ENCODE assay signal across 28 mouse cellular contexts in the genomic region with DNA sequence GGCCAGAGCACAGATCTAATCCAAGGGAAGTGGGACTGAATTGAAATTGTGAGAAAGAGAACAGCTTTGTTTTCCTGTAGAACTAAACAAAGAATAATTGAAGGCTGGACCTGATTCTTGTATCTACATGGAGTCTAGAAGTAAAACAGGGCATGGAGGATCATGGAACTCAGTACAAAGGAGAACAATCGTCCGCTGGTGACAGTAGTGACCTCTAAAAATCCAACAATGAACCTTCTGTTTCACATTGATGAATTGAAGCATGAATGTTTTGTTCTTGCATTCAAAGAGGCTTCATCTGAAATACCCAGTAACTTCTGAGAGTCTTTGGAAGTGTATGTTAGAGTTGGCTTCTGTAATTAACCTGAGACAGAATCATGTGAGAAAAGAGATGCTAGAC.
"Had no signal": no experiment of that assay in that cellular context is flagged by ENCODE, and none has a peak within 500 bp of the region (broad histone marks: within the 10 kb centered on the region; RNA-seq: fewer than 3 reads in every experiment).

No protein-coding gene starts in this region.

- H3K4me3 ChIP-seq: gastrocnemius, adult 2 months; heart, embryonic 10.5 days; heart, embryonic 12.5 days; hindbrain, embryonic 10.5 days; hindbrain, embryonic 12.5 days; kidney, embryonic 15.5 days; layer of hippocampus, adult 2 months; left cerebral cortex, adult 2 months; limb, embryonic 10.5 days; limb, embryonic 12.5 days; liver, embryonic 13.5 days had no signal

- H3K9ac ChIP-seq: heart, embryonic 12.5 days; hindbrain, embryonic 12.5 days; hindbrain, embryonic 14.5 days; kidney, embryonic 15.5 days; limb, embryonic 12.5 days; liver, embryonic 13.5 days had no signal

- H3K36me3 ChIP-seq: heart, embryonic 10.5 days; heart, embryonic 12.5 days; hindbrain, embryonic 10.5 days; hindbrain, embryonic 12.5 days; kidney, embryonic 15.5 days; limb, embryonic 10.5 days; limb, embryonic 12.5 days; liver, embryonic 13.5 days had no signal

- H3K27me3 ChIP-seq: heart, embryonic 12.5 days; hindbrain, embryonic 12.5 days; kidney, embryonic 15.5 days; limb, embryonic 12.5 days; liver, embryonic 13.5 days had no signal

- ATAC-seq: hindbrain, embryonic 16.5 days; inflammation-experienced regulatory T-cells, adult 6 months; intestine, embryonic 16.5 days had no signal

- H3K4me1 ChIP-seq: heart, embryonic 10.5 days; heart, embryonic 12.5 days; hindbrain, embryonic 10.5 days; hindbrain, embryonic 12.5 days; kidney, embryonic 15.5 days; limb, embryonic 10.5 days; limb, embryonic 12.5 days; liver, embryonic 13.5 days had no signal

- DNase-seq: gastrocnemius, adult 2 months; gastrocnemius, postnatal 10 days; gastrocnemius, postnatal 25 days; heart, adult 18-20 months; heart, postnatal 10 days; heart, postnatal 4 days; kidney, adult 11 months; kidney, adult 2 months; kidney, adult 9 months; kidney, postnatal 14 days; kidney, postnatal 4 days; liver; liver, embryonic 13.5 days had no signal

- H3K4me2 ChIP-seq: heart, embryonic 12.5 days; hindbrain, embryonic 12.5 days; hindbrain, embryonic 14.5 days; kidney, embryonic 15.5 days; limb, embryonic 12.5 days; liver, embryonic 11.5 days; liver, embryonic 13.5 days had no signal

- H3K9me3 ChIP-seq: heart, embryonic 10.5 days; heart, embryonic 12.5 days; hindbrain, embryonic 10.5 days; hindbrain, embryonic 12.5 days; kidney, embryonic 15.5 days; limb, embryonic 10.5 days; limb, embryonic 12.5 days had no signal

- H3K27ac ChIP-seq: gastrocnemius, adult 2 months; heart, embryonic 10.5 days; hindbrain, embryonic 10.5 days; hindbrain, embryonic 12.5 days; hindbrain, embryonic 14.5 days; kidney, embryonic 15.5 days; kidney, postnatal 0 days; layer of hippocampus, adult 2 months; left cerebral cortex, adult 2 months; limb, embryonic 10.5 days; limb, embryonic 12.5 days; liver, embryonic 13.5 days had no signal
